Mouse (Mus musculus): ENCODE measurements at regions not wholly inside any gene's neighbourhood (a gene's known extent, or its start where the extent isn't known, plus 50 kb on each side); places are given as distances from the start of the nearest gene placed in this dataset.

DNA sequence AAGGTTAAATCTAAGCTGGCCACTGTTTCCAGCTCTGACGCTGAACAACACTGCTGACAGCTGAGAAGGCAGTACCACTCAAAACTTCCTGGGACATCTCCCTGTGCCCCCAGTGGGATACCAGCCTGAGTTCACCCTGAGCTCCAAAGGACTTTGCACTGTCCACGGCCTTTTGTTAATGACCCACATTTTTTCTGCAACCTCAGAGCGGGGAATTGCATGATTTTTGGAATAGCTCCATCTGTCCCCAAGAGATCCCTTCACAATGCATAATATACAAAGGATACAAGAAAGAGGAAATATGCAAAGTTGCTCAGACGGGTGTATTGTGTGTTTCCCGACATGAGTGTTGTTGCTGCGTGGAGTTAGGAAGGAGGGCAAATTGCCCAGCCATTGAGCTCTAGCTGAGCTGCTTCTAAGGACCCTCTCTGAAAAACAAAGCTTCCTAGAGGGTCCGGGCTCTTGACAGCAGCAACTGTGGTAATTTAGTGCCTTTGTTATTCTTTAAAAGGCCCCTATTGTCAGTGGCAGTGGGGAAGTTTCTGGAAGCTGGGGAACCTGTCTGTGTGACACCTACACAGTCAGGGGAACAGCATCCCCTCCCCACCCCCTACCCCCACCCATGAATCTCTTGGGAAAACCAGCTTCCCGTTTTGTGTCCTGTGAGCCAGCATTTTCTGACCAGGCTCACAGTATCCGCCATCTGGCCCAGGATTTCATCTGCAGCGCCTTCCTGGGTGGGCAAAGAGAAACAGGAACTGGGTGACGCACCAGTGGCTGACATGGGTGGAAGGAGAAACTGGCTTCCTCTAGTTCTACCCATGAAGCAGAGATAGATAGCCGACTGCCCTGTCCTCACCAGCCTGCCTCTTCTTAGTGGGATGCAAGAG lies 217.4 kb upstream of the Spdye4c start:
- peak in 1 of 2 experiments; percentile 38 for DNase-seq

DNA sequence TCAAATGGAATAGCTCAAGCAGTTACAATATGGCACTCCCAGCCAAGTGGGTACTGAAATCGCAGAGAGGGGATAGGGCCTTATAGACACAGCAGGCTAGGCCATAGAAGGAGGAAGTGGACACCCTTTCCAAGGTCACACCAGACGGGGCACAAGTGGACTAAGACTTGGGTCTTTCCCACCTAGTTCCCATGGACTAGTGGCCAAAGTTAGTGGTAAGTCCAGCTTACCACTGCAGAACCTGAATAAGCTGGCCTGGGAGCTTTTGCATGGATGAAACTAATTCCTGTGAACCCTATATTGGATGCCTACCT lies 216.8 kb upstream of the Spdye4c start:
- no peak for DNase-seq

DNA sequence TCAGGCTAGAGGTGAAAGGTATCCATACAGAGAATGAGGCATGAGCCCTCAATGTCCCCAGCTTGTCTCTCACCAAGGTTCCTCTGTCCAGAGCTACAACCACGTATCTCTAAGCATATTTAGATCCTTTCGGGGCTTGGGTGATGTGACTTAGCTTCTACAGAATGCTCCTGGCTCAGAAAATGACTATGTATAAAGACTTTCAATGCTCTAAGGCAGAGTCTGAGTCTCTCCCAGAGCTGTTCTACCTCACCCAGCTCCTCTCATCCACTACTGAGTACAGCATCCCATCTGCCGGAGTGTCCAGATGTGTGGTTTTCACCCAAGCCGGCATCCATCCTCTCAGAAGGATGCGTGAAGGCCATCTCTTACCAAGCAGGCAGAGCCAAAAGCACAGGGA lies 216.1 kb upstream of the Spdye4c start:
- DNase-seq = no peak

DNA sequence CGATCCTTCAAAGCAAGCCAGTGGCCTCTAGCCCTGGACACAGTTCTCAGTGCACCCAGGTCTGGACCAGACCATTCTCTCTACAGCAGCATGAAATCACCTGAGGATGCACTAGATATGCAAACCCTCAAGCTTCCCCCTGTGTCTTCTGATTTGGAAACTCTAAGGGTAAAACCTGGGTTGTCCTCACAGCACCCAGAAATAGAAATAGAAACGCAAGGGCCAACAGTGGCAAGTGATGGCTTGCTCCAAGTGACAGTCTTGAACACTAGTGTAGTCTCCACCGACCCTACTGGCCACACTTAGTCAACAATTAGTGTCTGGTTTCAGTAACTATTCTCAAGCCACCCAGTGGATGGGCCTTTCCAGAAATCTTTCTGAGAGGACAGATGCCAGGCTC lies 215.2 kb upstream of the Spdye4c start:
- DNase-seq = no peak

DNA sequence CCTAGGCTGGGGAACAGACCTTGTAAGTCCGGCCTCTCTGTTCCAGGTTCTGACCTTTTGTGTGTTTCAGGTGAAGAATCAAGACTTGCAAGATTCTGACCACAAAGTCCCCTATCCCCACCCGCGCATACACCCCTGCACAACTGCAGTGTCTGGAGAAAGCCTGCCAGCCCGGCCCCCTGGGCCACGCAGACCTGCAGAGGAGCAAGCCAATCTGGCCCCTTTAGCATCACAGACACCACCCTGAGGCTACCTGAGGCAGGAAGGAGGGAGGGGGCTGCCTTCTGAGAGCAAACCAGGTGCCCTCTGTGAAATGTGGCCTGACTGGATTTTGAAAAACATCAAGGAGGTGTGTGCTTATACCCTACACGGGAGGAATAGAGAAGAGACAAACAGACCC lies 213.8 kb upstream of the Spdye4c start:
- no peak for DNase-seq

DNA sequence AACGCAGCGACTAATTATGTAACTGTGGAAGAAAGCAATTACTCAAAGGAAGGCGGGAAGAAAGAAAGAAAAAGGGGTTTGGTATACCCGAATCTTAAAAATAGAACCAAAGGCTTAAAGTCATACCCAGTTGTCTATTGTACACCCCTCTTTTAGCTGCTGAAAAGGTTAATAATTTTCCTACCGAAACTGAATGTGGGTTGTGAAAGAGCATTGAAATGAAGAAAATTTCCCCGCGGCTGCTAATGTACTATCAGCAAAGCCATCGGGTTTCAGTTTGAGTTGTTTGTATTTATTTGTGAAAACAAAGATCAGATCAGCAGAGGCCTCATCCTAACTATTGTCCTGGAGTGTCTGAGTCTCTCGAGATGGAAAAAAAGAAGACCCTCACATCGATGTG lies 213.3 kb upstream of the Spdye4c start:
- no peak for DNase-seq

DNA sequence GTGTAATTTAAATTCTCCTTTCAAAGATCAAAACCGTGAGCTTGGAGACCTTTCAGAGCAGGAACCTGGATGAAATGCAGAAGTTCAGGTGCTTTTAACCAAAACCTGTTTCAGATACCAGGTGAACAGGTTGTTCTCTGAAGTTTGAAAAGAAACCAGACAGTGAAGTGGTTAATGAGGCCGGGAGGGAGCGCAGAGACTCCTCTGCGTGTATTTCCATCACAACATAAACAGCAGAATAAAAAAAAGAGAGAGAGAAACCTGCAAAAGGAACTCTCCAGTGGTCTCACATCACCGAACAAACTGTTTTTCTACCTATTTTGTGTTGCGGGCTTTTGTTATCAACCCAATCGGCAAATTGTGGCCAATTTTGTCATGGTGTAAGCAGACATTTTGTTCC lies 212.6 kb upstream of the Spdye4c start:
- no peak for DNase-seq

DNA sequence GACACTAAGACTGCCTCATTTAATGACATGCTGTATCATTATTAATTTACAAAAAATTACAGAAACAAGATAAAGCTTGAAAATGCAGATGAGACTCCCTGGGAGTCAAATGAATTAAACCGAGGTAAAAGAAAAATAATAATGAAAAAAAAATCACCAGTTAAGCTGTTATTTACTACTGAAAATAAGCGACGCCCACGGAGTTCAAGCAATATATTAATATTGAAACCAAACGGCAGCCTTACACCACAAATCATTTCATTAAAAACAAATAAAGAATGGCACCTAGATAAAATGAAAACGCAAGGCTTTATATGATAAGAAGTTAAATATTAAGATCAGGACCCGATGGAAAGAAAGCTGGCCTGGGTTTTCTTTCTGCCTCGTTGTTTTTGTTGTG lies 211.9 kb upstream of the Spdye4c start:
- no peak for DNase-seq

DNA sequence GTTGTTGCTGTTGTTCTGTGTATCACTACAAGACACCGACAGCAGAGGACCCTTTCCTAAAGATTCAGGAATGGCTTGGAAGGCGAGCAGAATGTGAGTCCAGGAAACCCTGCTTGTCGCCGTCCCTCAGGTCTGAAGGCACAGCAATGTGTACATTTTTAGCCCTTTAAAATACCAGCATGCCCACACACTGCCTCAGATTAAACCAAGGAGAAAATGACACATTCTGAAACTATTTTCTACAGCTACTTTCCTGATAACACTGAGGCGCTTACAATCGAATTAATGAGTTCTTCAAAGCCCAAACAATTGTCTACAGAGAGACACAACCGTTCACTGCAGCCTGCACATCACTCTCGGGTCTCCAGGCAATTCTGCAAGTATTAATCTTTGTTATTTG lies 211.5 kb upstream of the Spdye4c start:
- DNase-seq = no peak

DNA sequence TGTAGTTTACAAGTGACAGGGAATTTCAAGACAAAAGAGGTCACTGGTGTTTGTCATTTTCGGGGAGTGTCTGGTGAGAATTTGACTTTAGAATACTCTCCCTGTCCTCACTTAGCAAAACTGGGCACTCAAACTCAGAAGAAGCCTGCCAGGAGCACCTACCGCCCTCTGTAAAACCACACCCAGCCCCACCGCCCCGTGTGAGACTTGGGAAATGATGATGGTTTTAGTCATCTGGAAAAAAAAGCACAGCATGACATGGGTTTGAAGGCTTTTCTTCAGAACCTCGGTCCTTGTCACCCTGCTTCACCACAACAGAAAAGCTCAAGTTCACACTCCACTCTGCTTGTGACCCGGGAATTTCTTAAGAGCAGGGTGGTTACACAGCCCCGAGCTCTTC lies 210.4 kb upstream of the Spdye4c start:
- no peak for DNase-seq

DNA sequence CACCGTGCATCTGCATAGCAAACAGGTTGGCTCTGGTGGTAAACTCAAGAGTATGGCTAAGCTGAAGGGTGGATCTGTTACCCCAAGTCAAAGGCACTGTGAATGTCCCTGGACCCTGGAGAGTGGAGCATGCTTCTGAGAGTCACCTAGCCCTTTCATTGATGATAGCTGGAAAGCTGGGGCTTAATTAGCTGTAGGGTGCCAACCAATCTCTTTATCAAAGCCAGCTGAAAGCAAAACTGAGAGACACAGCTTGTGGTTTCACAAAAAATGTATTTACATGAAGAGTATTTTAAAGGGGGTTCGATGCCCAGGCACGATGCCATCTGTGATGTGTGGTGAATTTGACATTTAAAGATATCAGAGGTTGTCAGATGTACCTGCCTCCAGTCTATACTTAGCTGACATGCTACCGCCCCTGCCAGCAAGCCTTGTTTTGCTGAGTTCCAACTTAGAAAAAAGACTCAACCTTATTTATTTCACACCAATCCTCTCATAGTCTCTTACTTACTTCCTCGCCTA lies 209.3 kb upstream of the Spdye4c start:
- DNase-seq = no peak

DNA sequence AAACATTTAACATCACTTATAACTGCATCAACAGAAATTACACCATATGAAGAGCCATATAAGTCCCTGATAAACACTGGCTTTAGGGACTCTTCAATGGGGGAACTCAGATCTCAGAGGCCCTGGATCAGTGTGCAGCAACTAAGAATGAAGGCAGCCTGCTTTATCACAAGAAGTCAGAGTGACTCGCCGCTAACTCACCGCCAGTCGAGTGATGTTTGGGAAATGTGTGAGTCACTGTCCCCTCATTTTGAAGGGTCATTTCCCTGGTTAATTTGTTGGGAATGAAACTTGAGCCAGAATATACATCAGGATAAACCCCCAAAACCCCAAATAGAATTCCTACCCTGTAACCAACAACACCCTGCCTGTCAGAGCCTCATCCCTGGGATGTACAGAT lies 208.5 kb upstream of the Spdye4c start:
- no peak for DNase-seq

DNA sequence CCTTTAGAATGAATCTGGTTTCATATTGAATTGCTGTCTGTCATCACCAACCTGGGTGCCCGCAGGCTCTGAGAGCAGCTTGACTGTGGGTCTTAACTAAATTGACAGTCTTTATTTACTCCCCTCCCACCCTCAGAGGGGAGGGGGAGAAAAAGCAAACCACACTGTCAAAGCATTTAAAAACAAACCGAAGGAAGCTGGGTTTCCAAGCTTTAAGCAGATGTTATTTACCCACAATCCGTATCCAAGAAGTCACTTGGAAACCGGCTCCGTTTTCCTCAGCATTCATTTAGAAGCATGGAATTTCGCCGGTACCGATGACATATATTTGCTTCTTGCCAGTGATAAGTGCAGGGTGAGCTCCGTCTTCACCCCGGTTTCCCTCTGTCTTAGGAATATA lies 206.4 kb upstream of the Spdye4c start:
- DNase-seq = no peak

DNA sequence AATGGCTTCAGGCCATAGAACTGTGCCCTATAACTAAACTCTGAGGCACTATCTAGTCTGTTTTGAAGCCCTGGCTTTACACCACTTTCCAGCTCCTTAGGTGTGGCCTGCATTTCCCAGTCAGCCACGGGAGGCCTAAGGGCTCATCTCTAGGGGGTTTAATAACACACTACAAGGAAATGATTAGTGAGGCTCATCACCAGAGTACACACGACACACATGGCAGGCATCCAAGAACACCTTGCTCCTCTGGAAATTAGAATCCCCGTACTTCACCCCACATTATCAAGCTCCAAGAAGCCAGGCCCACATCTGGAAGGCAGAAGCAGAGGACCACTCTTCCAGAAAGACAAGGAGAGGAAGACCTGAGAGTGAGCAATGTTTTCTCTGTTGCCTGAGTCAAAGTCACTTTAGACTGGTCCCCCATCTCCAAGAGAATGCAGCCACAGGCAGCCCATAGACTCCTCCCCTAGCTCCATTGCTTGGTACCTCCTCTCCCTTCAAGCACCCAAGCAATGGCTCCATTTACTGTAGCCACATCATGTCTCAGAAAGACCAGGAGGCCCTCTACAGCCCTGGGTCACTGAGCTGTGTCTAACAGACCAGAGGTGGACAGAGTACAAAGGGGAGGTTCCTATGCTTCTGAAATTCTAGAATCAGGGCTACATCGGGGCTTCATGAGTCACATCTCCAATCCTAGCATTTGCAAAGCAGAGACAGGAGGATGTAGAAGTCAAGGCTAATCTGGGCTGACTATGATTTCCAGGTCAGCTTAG lies 204.0 kb upstream of the Spdye4c start:
- DNase-seq = peak; percentile 69 to 85

DNA sequence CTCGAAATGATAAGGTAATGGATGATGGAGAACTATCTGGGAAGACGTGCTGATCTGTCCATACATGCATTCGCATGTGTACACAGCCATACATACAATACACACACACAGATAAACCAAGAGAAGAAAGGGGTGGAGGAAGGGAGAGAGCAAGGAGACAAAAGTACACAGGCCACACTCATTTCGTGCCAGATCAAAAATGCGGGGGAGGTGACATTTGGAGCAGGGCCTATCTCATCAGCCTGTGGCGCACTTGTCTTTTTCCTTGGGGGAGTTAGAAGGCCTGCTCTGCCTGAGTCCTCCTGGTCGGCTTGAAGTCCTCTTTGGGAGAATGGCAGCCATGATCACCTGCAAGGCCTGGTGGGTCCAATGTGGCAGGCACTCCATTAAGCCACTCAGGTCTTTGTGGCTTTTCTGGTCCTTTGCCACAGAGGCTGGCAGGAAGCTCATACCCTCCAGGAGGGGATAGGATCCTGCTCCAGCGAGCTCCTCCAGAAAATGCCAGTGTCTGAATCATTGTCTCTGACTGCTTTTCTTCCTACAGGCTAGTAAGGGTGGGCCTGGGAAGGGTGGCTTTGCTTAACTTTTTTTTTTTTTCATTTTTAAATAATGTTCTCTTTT lies 203.0 kb upstream of the Spdye4c start:
- no peak for DNase-seq

DNA sequence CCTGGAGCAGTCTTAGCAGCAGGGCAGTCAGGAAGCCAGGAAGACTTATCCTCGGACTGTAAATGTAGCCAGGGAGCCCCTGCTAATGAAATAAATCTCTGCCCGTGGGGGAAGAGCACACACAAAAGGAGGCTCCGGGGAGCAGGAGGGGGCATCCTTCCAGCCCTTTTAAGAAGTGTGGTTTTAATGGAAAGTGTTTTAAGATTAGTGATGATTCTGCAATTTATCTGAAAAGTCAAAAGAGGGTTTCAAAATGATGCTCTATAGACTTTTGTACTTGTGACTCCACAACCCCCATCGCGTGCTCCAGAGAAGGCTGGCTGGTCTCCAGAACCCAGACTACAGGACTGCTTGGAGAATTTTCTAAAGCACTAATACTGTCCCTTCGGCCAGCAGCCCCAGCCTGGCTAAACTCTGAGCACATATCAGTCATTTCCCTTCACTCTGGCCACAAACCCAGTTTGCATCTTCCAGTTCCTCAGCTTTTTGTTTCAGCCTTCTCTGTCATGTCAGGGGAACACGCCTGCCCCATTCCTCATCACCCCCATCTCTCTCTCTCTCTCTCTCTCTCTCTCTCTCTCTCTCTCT lies 202.0 kb upstream of the Spdye4c start:
- peak; percentile 54 to 70 for DNase-seq

DNA sequence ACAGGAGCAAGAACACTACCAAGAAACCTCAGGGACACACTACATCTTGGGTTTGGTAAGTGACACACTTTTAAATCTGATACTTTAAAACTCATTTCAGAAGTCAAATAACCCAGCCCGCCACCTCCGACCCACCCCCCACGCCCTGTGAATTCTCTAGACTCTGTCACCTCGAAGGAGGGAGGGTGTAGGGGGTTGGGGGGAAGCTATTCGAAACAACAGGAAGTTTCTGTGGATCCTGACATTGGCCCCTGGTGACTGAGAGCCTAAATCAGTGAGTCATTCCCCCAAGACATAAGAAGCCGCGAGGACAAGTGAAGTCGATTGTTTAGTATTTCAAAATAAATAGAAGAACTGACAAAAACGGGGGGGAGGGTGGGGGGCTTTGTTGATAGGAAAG lies 198.7 kb upstream of the Spdye4c start:
- no peak for DNase-seq

DNA sequence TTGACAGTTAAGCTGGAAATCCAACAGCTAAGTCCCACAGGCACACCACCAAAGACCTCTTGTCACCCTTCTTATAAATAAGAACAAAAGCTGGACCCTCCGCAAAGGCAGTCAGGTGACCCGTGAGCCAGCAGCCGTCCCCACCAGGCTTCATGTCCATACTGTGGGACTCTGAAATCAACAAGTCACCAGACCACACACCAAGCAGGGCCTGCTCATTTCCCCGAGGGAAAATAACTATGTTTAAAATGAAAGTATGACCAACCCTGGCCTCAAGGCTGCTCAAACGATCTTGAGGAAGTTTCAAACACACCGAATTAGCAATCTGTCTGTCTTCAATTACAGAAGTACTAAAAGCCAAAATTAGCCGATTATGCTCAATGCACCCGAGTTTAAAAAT lies 197.6 kb upstream of the Spdye4c start:
- DNase-seq = no peak

DNA sequence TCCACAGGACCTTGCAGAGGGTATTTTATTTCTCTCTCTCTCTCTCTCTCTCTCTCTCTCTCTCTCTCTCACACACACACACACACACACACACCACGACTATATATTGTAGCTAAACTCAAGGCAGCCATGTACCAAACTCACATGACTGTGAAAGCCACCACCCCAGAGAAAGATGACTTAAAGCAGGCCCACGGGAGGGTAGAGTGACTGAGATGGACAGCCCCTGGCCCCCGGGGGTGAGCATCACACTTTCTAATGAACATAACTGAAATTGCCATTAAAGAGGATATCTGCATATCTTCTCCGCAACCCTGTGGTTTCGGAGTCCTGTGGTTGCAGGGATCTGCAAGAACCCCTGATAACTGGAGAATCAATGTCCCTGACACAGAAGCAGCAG lies 197.1 kb upstream of the Spdye4c start:
- no peak for DNase-seq

DNA sequence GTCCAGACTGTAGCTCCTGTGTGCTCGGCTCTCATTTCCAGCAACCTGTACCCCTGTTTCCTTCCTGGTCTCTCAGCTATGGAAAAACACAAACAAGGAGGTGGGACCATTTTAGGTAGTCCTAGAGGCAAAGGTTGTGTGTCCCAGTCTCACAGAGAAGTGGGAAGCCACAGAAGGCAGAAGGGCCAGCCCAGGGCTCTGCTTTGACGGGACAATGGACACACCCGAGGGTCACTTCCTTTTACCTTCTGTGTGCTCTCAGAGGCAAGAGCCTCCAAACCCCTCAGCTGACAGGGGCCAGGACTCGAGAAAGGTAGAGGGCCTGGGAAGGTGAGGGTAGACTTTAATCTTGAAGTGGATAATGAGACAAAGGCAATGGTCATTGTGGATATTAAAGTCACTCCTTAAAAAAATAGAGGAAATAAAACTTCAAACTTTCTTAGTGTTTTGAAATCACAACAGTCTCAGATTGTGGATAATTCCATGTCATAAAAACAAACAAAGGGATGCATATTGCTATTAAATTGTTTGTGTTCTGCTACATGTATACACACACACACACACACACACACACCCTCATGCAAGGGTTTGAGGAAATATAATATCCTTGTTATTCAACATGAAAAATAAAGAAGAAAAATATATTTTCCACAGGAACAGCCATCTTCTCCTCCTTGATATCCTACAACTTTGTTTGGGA lies 195.6 kb upstream of the Spdye4c start:
- DNase-seq = no peak

DNA sequence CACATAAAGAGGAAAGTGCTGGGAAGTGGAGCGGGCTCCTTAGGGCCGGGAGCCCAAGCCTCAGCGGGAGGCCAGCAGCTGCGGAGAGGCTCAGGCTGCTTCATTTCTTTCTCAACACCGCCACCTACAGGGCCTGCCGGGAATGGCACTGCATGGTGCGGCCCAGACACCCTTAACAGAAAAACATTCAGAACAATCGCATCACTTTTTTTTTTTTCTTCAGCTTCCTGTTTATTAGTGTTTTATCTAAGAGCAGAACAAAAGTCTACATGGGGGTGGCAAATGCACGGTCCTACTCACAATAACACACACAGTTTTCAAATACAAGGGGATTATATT lies 195.0 kb upstream of the Spdye4c start:
- DNase-seq = peak; percentile 91 to 97

DNA sequence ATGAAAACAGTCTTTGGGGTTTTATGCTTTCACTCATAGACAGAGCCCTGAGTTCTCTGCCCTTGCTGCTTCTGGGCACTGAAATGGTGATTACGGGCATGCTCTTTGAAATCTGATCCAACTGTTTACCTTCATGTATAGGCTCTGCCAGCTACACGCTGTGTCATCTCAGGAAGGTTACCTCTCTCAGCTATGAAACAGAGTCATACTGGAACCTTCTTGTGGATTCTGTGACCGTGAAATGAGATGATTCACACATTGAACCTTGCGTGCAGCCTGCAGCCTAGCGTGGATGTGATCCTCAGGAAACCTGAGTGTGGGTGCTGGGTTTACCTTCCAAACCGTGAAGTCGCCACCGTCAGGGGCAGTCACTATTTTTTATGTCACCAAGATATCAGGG lies 189.7 kb upstream of the Spdye4c start:
- no peak for DNase-seq

Data from kidney, postnatal 25 days (tissue).